Mouse (Mus musculus) kidney, postnatal 10 days (tissue): ENCODE measurements around the gene Mgat3.

Experiments used
- DNase-seq: peaks from one replicate; pipeline ENCODE4 v3.0.0; 2021; ENCODE audit warnings: mixed read lengths

Mgat3 gene

GRCm38 (mm10) chr15:80152663-80153062 is 20.9 kb upstream of the Mgat3 start:
- DNase-seq = no peak

DNA sequence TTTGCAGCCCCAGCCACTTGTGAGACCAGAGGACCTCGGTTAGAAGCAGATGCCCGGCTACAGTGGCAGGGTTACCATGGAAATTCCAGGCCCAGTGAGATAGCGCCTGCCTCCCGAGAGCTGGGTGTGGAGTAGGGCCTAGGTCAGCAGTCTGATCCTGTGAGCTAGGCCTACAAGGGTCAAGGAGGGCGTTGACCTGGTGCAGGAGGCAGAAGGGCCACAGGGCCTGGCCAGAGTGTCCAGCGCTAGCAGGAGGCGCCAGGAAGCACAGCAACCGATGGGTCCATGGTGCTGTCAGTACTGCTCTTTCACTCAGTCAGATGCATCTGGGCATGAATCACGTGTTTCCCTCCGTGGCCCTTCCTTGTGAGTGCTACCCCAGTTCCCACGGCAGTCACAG is 19.8 kb upstream of the Mgat3 start:
- DNase-seq = no peak

- DNase-seq = no peak
These were observed 17.8 kb upstream of the Mgat3 start for GRCm38 (mm10) chr15:80155707-80156106.

DNA sequence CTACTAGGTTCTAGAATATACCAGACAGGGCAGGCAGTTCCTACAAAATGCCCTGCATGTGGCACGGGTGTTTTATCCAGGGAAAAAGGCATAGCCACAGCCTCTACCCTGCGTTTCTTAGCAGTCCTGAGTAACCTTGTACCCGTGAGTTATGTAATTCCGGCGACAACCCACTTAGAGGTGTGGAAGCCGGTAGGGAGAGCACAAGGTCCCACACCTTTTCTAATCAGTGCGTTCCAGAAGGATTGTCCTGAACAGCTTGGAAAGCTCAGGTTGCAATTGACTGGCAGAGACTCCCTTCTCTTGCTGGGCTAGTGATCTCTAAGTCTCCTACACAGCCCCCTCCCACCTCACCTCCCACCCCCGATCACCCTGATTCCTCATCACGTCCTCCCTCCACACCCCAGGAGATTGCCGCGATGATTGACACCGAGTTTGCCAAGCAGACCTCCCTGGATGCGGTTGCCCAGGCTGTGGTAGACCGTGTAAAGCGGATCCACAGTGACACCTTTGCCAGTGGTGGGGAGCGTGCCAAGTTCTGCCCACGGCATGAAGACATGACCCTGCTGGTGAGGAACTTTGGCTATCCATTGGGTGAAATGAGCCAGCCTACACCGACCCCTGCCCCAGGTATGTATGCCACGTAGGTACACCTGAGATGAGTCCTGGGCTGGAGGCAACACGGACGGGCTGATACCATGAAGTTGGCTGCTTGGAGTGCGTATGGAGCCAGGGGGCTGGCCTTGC is 16.2 kb upstream of the Mgat3 start:
- DNase-seq = no peak

GRCm38 (mm10) chr15:80158001-80158706 is 15.4 kb upstream of the Mgat3 start:
- DNase-seq = no peak

- DNase-seq = no peak
These were observed 14.8 kb upstream of the Mgat3 start for GRCm38 (mm10) chr15:80158707-80159090.

DNA sequence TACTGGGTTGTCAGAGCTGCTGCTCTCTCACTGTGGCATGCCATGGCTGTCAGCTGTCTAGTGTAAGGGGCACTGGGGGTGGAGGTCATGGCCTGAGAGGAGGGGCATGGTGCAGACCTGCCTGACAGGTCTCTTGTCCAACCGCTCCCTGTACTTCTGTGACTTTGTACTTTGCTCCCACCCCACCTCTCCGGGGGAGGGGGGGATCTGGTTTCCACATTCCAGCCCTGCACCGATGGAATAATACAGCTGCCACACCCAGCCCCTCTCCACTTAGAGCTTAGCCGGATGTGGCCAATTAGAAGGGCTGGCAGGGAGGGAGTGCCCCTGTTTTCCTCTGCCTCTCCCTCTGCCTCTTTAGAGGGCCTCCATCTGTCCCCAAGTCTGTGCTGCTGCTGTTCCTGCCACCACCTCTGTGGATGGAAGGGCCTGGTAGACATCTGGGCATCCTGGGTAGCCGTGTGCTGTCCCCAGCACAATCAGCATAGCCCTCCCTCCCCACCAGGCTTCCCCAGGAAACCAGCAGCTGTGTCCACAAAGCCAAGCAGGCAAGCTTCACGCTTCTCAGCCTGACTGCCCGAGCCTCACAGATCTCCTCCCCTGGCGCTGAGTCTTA is 14.1 kb upstream of the Mgat3 start:
- peak; percentile 83 for DNase-seq

- no peak for DNase-seq
These were observed 13.3 kb upstream of the Mgat3 start for GRCm38 (mm10) chr15:80160223-80160622.

DNA sequence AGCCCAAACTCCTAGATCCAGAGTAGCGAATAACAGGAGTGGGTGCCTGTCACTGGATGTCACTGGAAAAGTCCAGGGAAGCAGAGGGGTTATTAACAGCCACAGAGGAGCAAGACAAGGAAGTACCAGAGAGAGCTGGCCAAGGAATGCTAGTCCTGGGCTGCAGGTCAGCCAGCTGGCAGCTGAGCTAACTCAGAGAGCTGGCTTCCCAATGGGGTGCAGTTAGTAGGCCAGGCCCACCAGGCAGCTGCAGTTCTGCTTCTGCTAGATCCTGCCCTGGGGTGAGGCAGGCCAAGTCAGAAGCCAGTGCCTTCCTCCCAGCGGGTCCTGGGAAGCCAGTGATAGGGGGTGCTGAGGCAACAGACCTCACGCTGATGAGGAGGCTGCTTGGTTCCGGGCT is 12.8 kb upstream of the Mgat3 start:
- no peak for DNase-seq

DNA sequence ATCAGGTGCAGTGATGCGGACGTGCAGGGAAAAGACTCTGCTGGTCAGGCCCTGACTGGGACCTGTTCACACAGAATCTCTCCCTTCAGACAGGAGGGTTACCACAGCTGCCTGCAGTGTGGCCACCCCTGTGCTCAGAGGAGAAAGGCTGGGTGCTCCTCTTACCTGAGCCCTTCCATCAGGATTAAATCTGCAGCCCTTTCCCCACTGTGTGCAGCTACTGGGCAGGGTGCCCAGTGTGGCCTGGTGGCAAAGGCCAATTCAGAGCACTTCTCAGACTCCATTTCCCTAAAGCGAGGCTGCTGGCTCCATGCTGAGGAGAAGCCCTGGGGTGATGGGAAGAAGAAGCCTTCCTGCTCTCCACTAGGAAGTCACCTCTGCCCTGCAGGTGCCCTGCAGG is 12.3 kb upstream of the Mgat3 start:
- DNase-seq = no peak

- no peak for DNase-seq
These were observed 11.0 kb upstream of the Mgat3 start for GRCm38 (mm10) chr15:80162401-80162964.

DNA sequence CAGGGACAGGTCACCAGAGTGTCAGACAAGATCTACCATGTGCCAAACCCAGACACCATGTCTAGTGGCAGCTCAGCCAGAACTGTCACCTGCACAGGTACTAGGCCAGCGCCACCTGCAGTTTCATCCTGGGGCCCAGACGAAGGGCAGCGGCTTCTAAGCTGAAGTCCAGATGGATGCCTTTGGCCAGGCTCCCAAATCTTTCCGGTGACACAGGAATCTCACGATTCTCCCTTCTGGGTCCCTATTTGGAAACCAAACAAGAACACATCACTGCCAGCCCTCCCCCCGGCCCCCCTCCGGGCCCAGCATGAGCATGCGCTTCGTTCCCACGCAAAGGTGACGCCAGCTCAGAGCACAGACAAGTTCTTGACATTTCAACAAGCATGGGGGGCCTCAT is 10.2 kb upstream of the Mgat3 start:
- no peak for DNase-seq

- DNase-seq = no peak
These were observed 9.8 kb upstream of the Mgat3 start for GRCm38 (mm10) chr15:80163716-80164115.

GRCm38 (mm10) chr15:80165396-80165795 is 8.1 kb upstream of the Mgat3 start:
- no peak for DNase-seq

GRCm38 (mm10) chr15:80169484-80169883 is 4.0 kb upstream of the Mgat3 start:
- no peak for DNase-seq

DNA sequence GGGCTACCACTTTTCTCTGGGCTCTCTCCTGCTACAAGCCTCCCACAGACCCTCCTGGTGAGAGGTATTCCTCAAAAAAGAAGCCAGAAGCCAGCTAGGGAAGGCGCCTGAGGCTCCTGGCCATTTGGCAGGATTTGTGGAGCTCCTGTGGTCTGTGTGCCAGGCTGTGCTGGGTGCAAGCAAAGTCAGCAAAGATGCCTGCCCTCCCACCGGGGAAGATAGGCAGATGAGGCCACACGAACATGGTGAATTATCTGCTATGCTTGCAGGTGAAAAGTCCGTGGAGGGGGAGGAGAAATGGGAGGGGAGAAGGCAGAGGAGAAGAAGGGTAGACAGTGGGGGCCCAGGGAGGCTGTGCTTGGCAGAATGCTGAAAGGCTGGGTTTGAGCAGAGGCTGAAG is 3.2 kb upstream of the Mgat3 start:
- peak; percentile 55 for DNase-seq

DNA sequence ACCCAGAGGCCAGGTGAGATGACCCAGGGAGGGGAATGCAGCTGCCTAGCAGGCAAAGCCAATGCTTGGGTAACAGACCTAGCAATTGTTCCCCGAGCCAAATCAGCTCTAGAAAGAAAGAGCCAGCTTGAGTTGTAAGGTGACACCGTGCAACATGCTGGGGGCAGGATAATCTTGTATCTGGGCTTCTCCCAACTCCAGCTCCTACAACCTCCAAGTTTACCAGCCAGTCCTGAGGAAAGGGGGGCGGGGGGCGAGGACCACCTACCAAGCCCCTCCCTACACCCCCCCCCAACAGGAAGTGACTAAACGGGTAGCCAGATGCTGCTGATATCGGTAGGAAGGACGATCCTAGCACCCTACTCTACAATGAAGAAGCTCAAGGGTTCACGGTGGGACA is 2.2 kb upstream of the Mgat3 start:
- no peak for DNase-seq

DNA sequence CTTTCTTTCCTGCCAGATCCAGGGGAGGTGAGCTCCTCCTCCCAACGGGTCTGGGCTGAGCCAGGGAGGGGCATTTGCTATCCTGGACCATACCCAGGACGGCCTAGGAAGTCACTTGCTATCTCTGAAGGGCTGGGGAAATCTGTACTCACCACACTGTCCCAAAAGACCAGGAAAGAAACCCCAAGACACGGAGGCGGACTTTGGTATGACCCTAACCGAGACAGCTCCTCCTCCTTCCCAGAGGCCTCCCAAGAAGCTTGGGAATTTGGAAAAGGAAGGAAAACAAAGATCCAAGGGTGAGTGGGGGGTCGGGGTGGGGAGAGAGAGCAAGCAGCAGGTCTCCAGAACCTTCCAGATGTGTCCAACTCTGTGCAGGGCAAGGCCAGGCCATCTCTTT is 1.7 kb upstream of the Mgat3 start:
- no peak for DNase-seq

- DNase-seq = peak; percentile 49
These were observed 468 bp downstream of the Mgat3 start for GRCm38 (mm10) chr15:80173781-80174597.

GRCm38 (mm10) chr15:80174598-80174875 is 1.0 kb downstream of the Mgat3 start:
- DNase-seq = no peak

DNA sequence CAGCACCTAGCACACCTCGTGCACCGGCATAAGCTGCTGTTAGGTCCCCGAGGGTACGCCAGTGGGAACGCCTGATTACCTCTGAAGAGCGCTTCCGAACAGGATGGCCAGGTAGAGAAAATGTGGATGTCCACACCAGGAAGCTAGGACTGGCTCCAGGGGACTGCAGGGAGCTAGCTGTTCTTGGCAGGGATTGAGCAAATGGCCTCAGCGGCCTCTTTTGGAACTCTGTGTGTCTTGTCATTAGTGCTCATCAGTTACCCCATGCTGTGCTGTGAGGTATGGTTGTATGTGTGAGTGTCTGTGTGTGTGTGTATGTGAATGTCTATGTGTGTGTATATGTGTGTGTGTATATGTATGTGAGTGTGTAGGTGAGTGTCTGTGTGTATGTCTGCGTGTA is 1.8 kb downstream of the Mgat3 start:
- no peak for DNase-seq

GRCm38 (mm10) chr15:80175756-80176155 is 2.2 kb downstream of the Mgat3 start:
- DNase-seq = no peak

GRCm38 (mm10) chr15:80181561-80181960 is 8.0 kb downstream of the Mgat3 start:
- no peak for DNase-seq
